ENCODE assay signal across 8 mouse cellular contexts in genomic region chr16:32200256-32201003, GRCm38 (mm10). TPM values are rescaled to one million over a fixed set of nuclear protein-coding genes. Genes with fewer than 3 reads are reported as not detected.
A peak's percentile ranks its signal among the peaks of the same experiment; 100 is the strongest.
DNase-seq lines count a peak whose midpoint lies in the region; ATAC-seq lines count a peak whose summit lies in the region.

No protein-coding gene starts in this region.

- H3K27me3 ChIP-seq in embryonic facial prominence, embryonic 12.5 days = no peaks in the 10 kb centered on the region
- H3K27me3 ChIP-seq in limb, embryonic 10.5 days (ENCODE audit: low read depth, poor library complexity, severe bottlenecking) = no peaks in the 10 kb centered on the region
- H3K27me3 ChIP-seq in midbrain, embryonic 14.5 days (ENCODE audit: control insufficient read depth, insufficient read depth, low read length) = no peaks in the 10 kb centered on the region

- H3K36me3 ChIP-seq in embryonic facial prominence, embryonic 12.5 days = no peaks in the 10 kb centered on the region
- no peaks in the 10 kb centered on the region for H3K36me3 ChIP-seq in limb, embryonic 10.5 days
- H3K36me3 ChIP-seq in midbrain, embryonic 14.5 days (ENCODE audit: control insufficient read depth, insufficient read depth, low read length) = no peaks in the 10 kb centered on the region

- H3K9me3 ChIP-seq in embryonic facial prominence, embryonic 12.5 days = no peaks in the 10 kb centered on the region
- H3K9me3 ChIP-seq in limb, embryonic 10.5 days (replicated peaks) = no peaks in the 10 kb centered on the region
- H3K9me3 ChIP-seq in midbrain, embryonic 14.5 days (ENCODE audit: control insufficient read depth, low read length) = no peaks in the 10 kb centered on the region

- peak overlapping the region; percentile 46 for H3K4me2 ChIP-seq in embryonic facial prominence, embryonic 12.5 days (replicated peaks)
- H3K4me2 ChIP-seq in midbrain, embryonic 14.5 days (ENCODE audit: low read length) = peak overlapping the region; percentile 29

- 24% methylated on average over 21 of the region's 21 CpGs for WGBS in embryonic facial prominence, embryonic 12.5 days
- WGBS in limb, embryonic 10.5 days = 64% methylated on average over 21 of the region's 21 CpGs
- WGBS in midbrain, embryonic 14.5 days = 54% methylated on average over 21 of the region's 21 CpGs

- ATAC-seq in embryonic facial prominence, embryonic 12.5 days (ENCODE audit: insufficient number of reproducible peaks, insufficient read depth, low FRiP score, low TSS enrichment) = peak; percentile 74; the same call in 1 of the 2 replicates
- ATAC-seq in midbrain, embryonic 14.5 days (ENCODE audit: low FRiP score, low TSS enrichment) = no peak

- H3K9ac ChIP-seq in embryonic facial prominence, embryonic 12.5 days = peak overlapping the region; percentile 47
- no peak overlapping the region for H3K9ac ChIP-seq in midbrain, embryonic 14.5 days (replicated peaks; ENCODE audit: low read length)

- peak overlapping the region; percentile 93 for H3K27ac ChIP-seq in embryonic facial prominence, embryonic 12.5 days
- H3K27ac ChIP-seq in limb, embryonic 10.5 days = peak overlapping the region; percentile 34; the same call in 1 of the 2 replicates
- H3K27ac ChIP-seq in midbrain, embryonic 14.5 days (replicated peaks; ENCODE audit: low read depth, low read length) = peak overlapping the region; percentile 16; the same call in 1 of the 2 replicates

- peaks cover 10% of the 10 kb centered on the region for H3K4me1 ChIP-seq in embryonic facial prominence, embryonic 12.5 days
- peaks cover 8% of the 10 kb centered on the region for H3K4me1 ChIP-seq in limb, embryonic 10.5 days
- H3K4me1 ChIP-seq in midbrain, embryonic 14.5 days (ENCODE audit: control insufficient read depth, insufficient read depth, low read length) = no peaks in the 10 kb centered on the region

- intact Hi-C loops in gastrocnemius, postnatal 14 days (cut with DNase I; ENCODE audit: low total_unique reads) = no loop called here

- DNase-seq in gastrocnemius, postnatal 14 days = peak; percentile 41
- no peak for DNase-seq in gastrocnemius, adult 18-20 months (ENCODE audit: low spot score)
- peak; percentile 38 for DNase-seq in heart, postnatal 4 days
- DNase-seq in limb, embryonic 10.5 days (ENCODE audit: low spot score) = no peak
- peak; percentile 63 for DNase-seq in midbrain, embryonic 14.5 days
- peak; percentile 58 to 67 for DNase-seq in thymus, postnatal 36 days
- DNase-seq in testis, postnatal 14 days (ENCODE audit: low spot score) = no peak

- peak overlapping the region; percentile 31 for H3K4me3 ChIP-seq in embryonic facial prominence, embryonic 12.5 days
- H3K4me3 ChIP-seq in limb, embryonic 10.5 days = no peak overlapping the region
- no peak overlapping the region for H3K4me3 ChIP-seq in midbrain, embryonic 14.5 days (replicated peaks; ENCODE audit: low read depth, low read length)

RNA-seq across cellular contexts. Expression of gene Bex6, which starts 20.8 kb away (rescaled TPM):
- total RNA-seq in gastrocnemius, postnatal 14 days (2021) = not detected
- not detected for total RNA-seq in gastrocnemius, adult 18-20 months (2021)
- 0.22 and 0.31 TPM in 2 replicates for polyA plus RNA-seq in embryonic facial prominence, embryonic 12.5 days (2016; fragmentation: Nextera tagmentation; extraction: Ambion mirVana)
- not detected for total RNA-seq in heart, postnatal 4 days (2021)
- polyA plus RNA-seq in limb, embryonic 10.5 days (2016; fragmentation: Nextera tagmentation; extraction: Ambion mirVana) = 0.25 and 0.26 TPM in 2 replicates
- polyA plus RNA-seq in midbrain, embryonic 14.5 days (2014; fragmentation: Nextera tagmentation; extraction: Ambion mirVana) = not detected in 2 replicates

RNA-seq across cellular contexts. Expression of gene Nrros, which starts 35.0 kb away (rescaled TPM):
- total RNA-seq in gastrocnemius, postnatal 14 days (2021) = 1 to 10 TPM; 5.3 to 5.6 TPM
- total RNA-seq in gastrocnemius, adult 18-20 months (2021) = 1 to 10 TPM; 1.3 to 2.1 TPM
- polyA plus RNA-seq in embryonic facial prominence, embryonic 12.5 days (2016; fragmentation: Nextera tagmentation; extraction: Ambion mirVana) = 9.9 and 11.1 TPM in 2 replicates
- 1 to 10 TPM; 6.0 to 6.7 TPM for total RNA-seq in heart, postnatal 4 days (2021)
- polyA plus RNA-seq in limb, embryonic 10.5 days (2016; fragmentation: Nextera tagmentation; extraction: Ambion mirVana) = 7.5 and 9.7 TPM in 2 replicates
- polyA plus RNA-seq in midbrain, embryonic 14.5 days (2014; fragmentation: Nextera tagmentation; extraction: Ambion mirVana) = 3.4 and 8.7 TPM in 2 replicates

RNA-seq across cellular contexts. Expression of gene Fbxo45, which starts 46.5 kb away (rescaled TPM):
- 10 to 100 TPM in 1 of 2 experiments, 1 to 10 TPM in 1; 9.4 to 10.2 TPM for total RNA-seq in gastrocnemius, postnatal 14 days (2021)
- 10 to 100 TPM; 16.1 to 16.7 TPM for total RNA-seq in gastrocnemius, adult 18-20 months (2021)
- polyA plus RNA-seq in embryonic facial prominence, embryonic 12.5 days (2016; fragmentation: Nextera tagmentation; extraction: Ambion mirVana) = 22.3 and 24.8 TPM in 2 replicates
- 10 to 100 TPM; 16.6 to 18.4 TPM for total RNA-seq in heart, postnatal 4 days (2021)
- polyA plus RNA-seq in limb, embryonic 10.5 days (2016; fragmentation: Nextera tagmentation; extraction: Ambion mirVana) = 15.6 and 17.1 TPM in 2 replicates
- polyA plus RNA-seq in midbrain, embryonic 14.5 days (2014; fragmentation: Nextera tagmentation; extraction: Ambion mirVana) = 15.0 and 15.6 TPM in 2 replicates

RNA-seq across cellular contexts. Expression of gene Wdr53, which starts 46.6 kb away (rescaled TPM):
- 1 to 10 TPM; 5.1 to 5.6 TPM for total RNA-seq in gastrocnemius, postnatal 14 days (2021)
- 1 to 10 TPM; 5.2 to 7.4 TPM for total RNA-seq in gastrocnemius, adult 18-20 months (2021)
- polyA plus RNA-seq in embryonic facial prominence, embryonic 12.5 days (2016; fragmentation: Nextera tagmentation; extraction: Ambion mirVana) = 16.6 and 18.0 TPM in 2 replicates
- total RNA-seq in heart, postnatal 4 days (2021) = 1 to 10 TPM; 8.0 to 8.5 TPM
- polyA plus RNA-seq in limb, embryonic 10.5 days (2016; fragmentation: Nextera tagmentation; extraction: Ambion mirVana) = 19.0 and 20.8 TPM in 2 replicates
- 12.8 and 15.6 TPM in 2 replicates for polyA plus RNA-seq in midbrain, embryonic 14.5 days (2014; fragmentation: Nextera tagmentation; extraction: Ambion mirVana)

Comparison
In these comparisons a context has a peak if more than half of its experiments do, and no peak if none do; other contexts are left out.
1. DNase-seq: peak in gastrocnemius, postnatal 14 days (single experiment), heart, postnatal 4 days (single experiment), midbrain, embryonic 14.5 days (single experiment) and thymus, postnatal 36 days (2 of 2); none in gastrocnemius, adult 18-20 months (single experiment), limb, embryonic 10.5 days (single experiment) and testis, postnatal 14 days (single experiment).
2. H3K27ac ChIP-seq: peak in every context shown above with its lines; median percentile 93 in embryonic facial prominence, embryonic 12.5 days; 34 in limb, embryonic 10.5 days; 16 in midbrain, embryonic 14.5 days.